Mouse (Mus musculus) gastrocnemius, postnatal 14 days (tissue): ENCODE data around the gene Harbi1. TPM values are rescaled to one million over a fixed set of nuclear protein-coding genes. Genes with fewer than 3 reads are reported as not detected.
A peak's percentile ranks its signal among the peaks of the same experiment; 100 is the strongest.
"Not testable (repeated sequence)": the region's sequence is repeated elsewhere in the genome, so short reads cannot be mapped to it uniquely, and the experiment has no call there.

Experiments
- DNase-seq: peaks from one replicate; pipeline ENCODE4 v3.0.0; 2021; ENCODE audit warnings: mixed read lengths
- intact Hi-C: fragments of 180-260 bp; cut with DNase I; formaldehyde crosslinking; loops from one replicate; pipeline ENCODE4 v1.15.1; 2025; ENCODE audit warnings: low total_unique reads
- total RNA-seq, 2 experiments: library from RNA; stranded (reverse); gene quantifications; 2 replicates each; pipeline ENCODE4 v1.2.3; 2021

The Harbi1 gene
- total RNA-seq, 2 experiments from 2014 or later: 3.9 to 4.9 TPM

DNA sequence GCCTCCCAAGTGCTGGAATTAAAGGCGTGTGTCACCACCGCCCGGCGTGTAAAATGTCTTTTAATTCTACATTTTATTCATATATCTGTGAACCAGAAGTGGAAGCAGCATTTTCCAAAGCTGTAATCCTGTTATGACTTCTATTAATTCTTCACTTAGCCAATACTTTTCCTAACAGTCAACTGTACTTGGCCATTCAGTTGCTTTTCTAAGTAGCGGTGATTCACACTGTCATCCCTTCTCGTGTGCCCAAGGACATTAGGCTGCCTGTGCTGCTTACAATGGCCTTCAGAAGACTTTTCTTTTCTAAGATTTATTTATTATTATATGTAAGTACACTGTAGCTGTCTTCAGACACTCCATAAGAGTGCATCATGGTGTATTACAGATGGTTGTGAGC is 2.3 kb upstream of the Harbi1 start:
- DNase-seq: no peak
- intact Hi-C loops: no loop called here

DNA sequence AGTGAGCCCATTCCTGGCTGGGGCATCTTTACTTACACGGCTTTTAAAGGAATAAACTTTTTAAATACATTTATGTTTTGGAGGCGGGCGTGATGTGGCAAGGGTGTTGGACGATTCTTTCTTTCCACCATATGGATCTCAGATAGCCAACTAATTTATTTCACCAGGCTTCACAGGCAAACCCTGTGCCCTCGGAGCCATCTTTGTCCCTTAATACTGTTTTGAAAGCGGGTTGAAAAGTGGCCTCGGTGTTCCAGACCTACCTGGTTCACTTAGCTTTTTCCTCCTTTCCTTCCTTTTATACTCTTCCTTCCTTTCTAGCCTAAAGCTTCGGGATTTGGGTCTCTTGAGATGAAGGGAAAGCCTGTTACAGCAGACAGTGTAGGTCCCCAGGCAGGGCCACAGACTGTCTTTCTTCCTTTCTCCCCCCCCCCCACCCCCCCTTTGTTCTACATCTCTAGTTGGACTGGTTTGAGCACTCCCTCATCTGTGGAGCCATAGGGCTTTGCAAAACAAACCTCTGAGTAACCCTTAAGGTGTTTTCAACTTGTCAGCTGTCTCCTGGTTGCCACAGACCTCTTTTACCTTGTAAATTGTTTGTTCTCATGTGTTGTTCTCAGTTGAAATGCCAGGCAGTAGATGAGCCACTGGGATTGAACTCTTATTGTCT is 739 bp downstream of the Harbi1 start:
- DNase-seq: no peak
- intact Hi-C loops: no loop called here

GRCm38 (mm10) chr2:91714921-91715320 is 4.3 kb downstream of the Harbi1 start:
- intact Hi-C loops: no loop called here

DNA sequence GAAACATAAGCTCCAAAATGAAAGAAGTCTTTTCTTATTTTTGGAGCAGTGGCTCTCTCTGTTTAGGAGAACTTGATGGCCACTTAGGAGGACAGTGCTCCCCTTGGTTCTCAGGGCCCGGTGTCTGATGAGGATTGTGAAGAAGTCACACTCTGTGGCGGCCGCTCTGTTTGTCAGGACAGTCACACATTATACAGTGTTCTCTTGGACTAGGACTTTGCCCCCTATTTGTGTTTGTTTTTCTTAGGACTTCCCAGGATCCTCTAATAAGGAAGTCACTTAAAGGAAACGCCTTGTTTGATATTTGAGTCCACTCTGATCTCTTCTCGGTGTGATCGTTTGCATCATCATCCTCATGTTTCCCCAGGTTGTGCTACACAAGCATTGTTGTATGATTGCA is 7.6 kb downstream of the Harbi1 start:
- no peak for DNase-seq
- intact Hi-C loops: no loop called here

More at GRCm38 (mm10) chr2:91714921-91715320, 4.3 kb downstream of the Harbi1 start:
- no peak for DNase-seq

- intact Hi-C loops: no loop called here
- DNase-seq: no peak
Measured at GRCm38 (mm10) chr2:91723382-91723781, 12.7 kb downstream of the Harbi1 start.

GRCm38 (mm10) chr2:91723951-91724350 is 13.3 kb downstream of the Harbi1 start:
- intact Hi-C loops: no loop called here
- DNase-seq: no peak

GRCm38 (mm10) chr2:91724716-91725115 is 14.1 kb downstream of the Harbi1 start:
- DNase-seq: no peak
- intact Hi-C loops: no loop called here

DNA sequence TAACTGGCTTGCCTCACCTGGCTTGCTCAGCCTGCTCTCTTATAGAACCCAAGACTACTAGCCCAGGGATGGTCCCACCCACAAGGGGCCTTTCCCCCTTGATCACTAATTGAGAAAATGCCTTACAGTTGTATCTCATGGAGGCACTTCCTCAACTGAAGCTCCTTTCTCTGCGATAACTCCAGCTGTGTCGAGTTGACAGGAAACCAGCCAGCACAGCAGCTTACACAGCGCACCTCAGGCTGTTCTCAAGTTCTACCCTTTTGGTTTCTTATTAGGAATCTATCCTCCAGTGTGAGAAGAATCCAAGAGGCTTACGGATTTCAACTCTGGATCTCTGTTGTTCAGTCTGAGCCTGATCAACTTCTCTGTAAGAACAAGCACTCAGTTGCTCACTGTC is 14.8 kb downstream of the Harbi1 start:
- DNase-seq, intact Hi-C loops: not testable (repeated sequence)

- no peak for DNase-seq
- intact Hi-C loops: no loop called here
Measured at GRCm38 (mm10) chr2:91727011-91727410, 16.4 kb downstream of the Harbi1 start.

DNA sequence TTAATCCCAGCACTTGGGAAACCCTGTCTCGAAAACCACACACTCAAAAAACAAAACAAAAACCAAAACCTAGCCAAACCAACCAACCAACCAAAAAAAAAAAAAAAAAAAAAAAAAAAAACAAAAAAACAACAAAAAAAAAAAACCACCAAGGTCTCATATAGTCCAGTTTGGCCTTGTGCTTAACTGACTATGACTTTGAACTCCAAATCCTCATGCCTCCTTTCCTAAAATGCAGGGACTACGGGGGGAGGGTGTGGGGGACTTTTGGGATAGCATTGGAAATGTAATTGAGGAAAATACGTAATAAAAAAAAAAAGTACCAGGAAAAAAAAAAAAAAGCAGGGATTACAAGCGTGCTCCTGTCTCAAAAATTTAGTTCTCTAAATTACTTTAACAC is 18.9 kb downstream of the Harbi1 start:
- no peak for DNase-seq
- intact Hi-C loops: no loop called here

DNA sequence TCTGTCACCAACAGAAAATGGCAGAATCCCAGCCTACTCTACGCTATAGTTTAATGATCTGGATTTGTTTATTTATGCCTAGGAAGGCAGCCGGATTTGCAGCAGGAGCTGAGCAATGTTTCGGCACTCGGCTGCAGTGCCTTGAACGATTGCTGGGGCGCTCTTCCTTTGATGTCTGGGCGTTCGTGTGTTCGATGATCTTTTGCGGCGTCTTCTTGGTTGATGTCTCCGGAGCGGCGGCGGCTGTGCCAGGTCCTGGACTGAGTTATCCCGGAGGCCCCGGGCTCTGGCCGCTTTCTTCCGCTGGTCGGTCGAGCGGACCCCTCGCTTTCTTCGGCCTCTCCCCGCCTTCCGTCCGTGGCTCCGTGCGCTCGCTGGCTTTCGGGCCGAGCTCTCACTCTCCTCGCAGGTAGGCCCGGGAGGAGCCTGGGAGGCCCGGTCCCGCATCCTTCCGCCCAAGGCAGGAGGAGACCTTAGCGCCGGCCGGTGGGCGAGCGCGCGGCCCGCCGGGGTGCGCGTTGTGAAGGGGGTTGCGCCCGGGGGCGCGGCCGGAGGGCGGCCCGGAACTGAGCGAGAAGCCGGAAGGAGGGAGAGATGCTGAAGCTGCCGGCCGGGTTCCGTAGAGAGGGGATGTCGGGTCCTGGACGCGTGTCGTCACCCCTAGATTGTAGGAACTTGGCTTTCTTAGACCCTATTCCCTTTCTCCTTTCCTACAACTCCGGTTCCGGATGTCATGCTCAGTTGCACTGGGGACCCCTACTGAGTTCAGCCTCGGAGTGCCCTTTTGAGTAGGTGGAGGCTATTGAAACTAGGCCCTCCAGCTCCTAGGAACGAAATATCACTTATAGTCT is 19.5 kb downstream of the Harbi1 start, which contains the start of gene Ambra1:
Gene Ambra1 (plus strand): TSS at position 164 of the 851 bp plus-strand sequence.
- intact Hi-C loops: no loop called here
- peak; percentile 80 for DNase-seq

DNA sequence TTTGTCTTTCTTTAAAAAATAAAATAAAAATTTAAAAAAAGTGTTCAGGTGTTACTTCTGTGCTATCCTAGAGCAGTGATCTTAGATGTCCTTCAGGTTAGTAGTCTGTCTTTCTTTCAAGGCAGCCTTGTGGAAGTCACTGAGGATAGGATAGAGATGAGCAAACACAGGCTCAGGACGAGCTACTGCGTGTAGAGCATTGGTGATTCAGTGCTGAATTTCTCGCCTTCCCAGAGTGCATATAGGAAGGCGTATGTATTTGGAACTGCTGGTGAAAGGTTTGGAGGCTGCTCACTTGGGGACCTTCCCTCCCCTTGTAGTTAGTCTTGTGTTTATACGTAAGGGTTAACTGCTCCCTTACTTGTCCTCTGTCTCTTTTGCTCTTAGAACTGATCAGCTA is 24.6 kb downstream of the Harbi1 start:
- intact Hi-C loops: no loop called here
- DNase-seq: no peak

GRCm38 (mm10) chr2:91739586-91739985 is 28.9 kb downstream of the Harbi1 start:
- DNase-seq: no peak
- intact Hi-C loops: no loop called here

GRCm38 (mm10) chr2:91744686-91745085 is 34.0 kb downstream of the Harbi1 start:
- DNase-seq: no peak
- intact Hi-C loops: no loop called here

- peak; percentile 76 for DNase-seq
- intact Hi-C loops: no loop called here
Measured at GRCm38 (mm10) chr2:91749811-91750261, 39.2 kb downstream of the Harbi1 start.

Other genes with a start within 250 kb of the Harbi1 start
- 10 to 100 TPM; 30.9 to 32.9 TPM for gene Ckap5, start 184.1 kb upstream of the Harbi1 start, total RNA-seq
- gene F2, start 74.4 kb upstream of the Harbi1 start, total RNA-seq: under 1 TPM in 1 of 2 experiments, not detected in 1; 0.21 TPM
- 1 to 10 TPM; 3.1 to 3.8 TPM for gene Zfp408, start 61.1 kb upstream of the Harbi1 start, total RNA-seq
- gene Arhgap1, start 61.0 kb upstream of the Harbi1 start, total RNA-seq: 10 to 100 TPM; 17.9 to 19.6 TPM
- 10 to 100 TPM; 20.7 to 24.8 TPM for gene Atg13, start 276 bp upstream of the Harbi1 start, total RNA-seq
- 10 to 100 TPM; 15.4 to 17.0 TPM for gene Ambra1, start 19.3 kb downstream of the Harbi1 start, total RNA-seq
- gene Chrm4, start 216.4 kb downstream of the Harbi1 start, total RNA-seq: not detected
- 10 to 100 TPM; 12.1 to 20.7 TPM for gene Mdk, start 221.4 kb downstream of the Harbi1 start, total RNA-seq
- gene Gm9821, start 234.9 kb downstream of the Harbi1 start, total RNA-seq: not detected